Mouse (Mus musculus) forebrain, embryonic 15.5 days (tissue): ENCODE results near the gene Rabl2. TPM values are rescaled to one million over a fixed set of nuclear protein-coding genes. Genes with fewer than 3 reads are reported as not detected.

Experiments
- ATAC-seq: fragments of 200-750 bp; cut with Nextera tagmentation; replicated peaks from 2 replicates; pipeline ENCODE4 v1.8.0; 2017; ENCODE audit warnings: mild to moderate bottlenecking, moderate TSS enrichment, moderate library complexity
- H3K27ac ChIP-seq: fragments of 300-500 bp; sonication (generic); replicated peaks from 2 replicates; pipeline ENCODE4 v1.5.1; 2015; ENCODE audit warnings: mild to moderate bottlenecking, inconsistent platforms
- H3K27me3 ChIP-seq: fragments of 300-500 bp; sonication (generic); 2 replicates; pipeline ENCODE4 v1.6.1; 2015; ENCODE audit warnings: inconsistent platforms
- H3K36me3 ChIP-seq: fragments of 300-500 bp; sonication (generic); 2 replicates; pipeline ENCODE4 v1.6.1; 2015; ENCODE audit warnings: mild to moderate bottlenecking, inconsistent platforms
- H3K4me1 ChIP-seq: fragments of 300-500 bp; sonication (generic); 2 replicates; pipeline ENCODE4 v1.6.1; 2015; ENCODE audit warnings: inconsistent platforms
- H3K4me2 ChIP-seq: fragments of 300-500 bp; sonication (generic); replicated peaks from 2 replicates; pipeline ENCODE4 v1.6.1; 2015; ENCODE audit warnings: mild to moderate bottlenecking, inconsistent platforms
- H3K4me3 ChIP-seq: fragments of 300-500 bp; sonication (generic); 2 replicates; pipeline ENCODE4 v1.5.1; 2015; ENCODE audit warnings: mild to moderate bottlenecking, inconsistent platforms
- H3K9ac ChIP-seq: fragments of 300-500 bp; sonication (generic); replicated peaks from 2 replicates; pipeline ENCODE4 v1.6.1; 2015; ENCODE audit warnings: mild to moderate bottlenecking, inconsistent platforms
- H3K9me3 ChIP-seq: fragments of 300-500 bp; sonication (generic); 2 replicates; pipeline ENCODE4 v1.6.1; 2016; ENCODE audit warnings: inconsistent platforms
- WGBS: fragments of 180-500 bp; shearing (Covaris S2); methylation state at CpG from one replicate; pipeline ENCODE4 v1.1.7; 2015; ENCODE audit warnings: mixed read lengths; 5-methylcytosine and 5-hydroxymethylcytosine counted together
- polyA plus RNA-seq: library from polyadenylated mRNA; unstranded; fragments of >200 nt; fragmentation: Nextera tagmentation; extraction: Ambion mirVana; gene quantifications from 2 replicates; pipeline ENCODE4 v1.2.1, GENCODE M21; 2015

Gene Rabl2
- polyA plus RNA-seq, 1 experiment from 2014 or later = 55.7 TPM

- Histone ChIP-seq H3K4me3 (peak overlapping the region; percentile 36), H3K4me2 (peak overlapping the region; percentile 47), H3K27me3 (no peaks in the 10 kb centered on the region), H3K9ac (peak overlapping the region; percentile 37), H3K9me3 (no peaks in the 10 kb centered on the region), H3K27ac (peak overlapping the region; percentile 56), H3K36me3 (peaks cover 3% of the 10 kb centered on the region; the same call in 1 of the 2 replicates), H3K4me1 (peaks cover 23% of the 10 kb centered on the region)
- ATAC-seq = peak; percentile 81
- 11% methylated on average over 58 of the region's 58 CpGs for WGBS
These were observed 43.7 kb downstream of the Rabl2 start for GRCm38 (mm10) chr15:89547824-89548601.

GRCm38 (mm10) chr15:89547321-89547720 is 44.4 kb downstream of the Rabl2 start:
- Histone ChIP-seq H3K27me3 (no peaks in the 10 kb centered on the region), H3K9me3 (no peaks in the 10 kb centered on the region), H3K4me3 (peak overlapping the region; percentile 36), H3K9ac (no peak overlapping the region), H3K4me2 (peak overlapping the region; percentile 47), H3K36me3 (peaks cover 3% of the 10 kb centered on the region; the same call in 1 of the 2 replicates), H3K4me1 (peaks cover 23% of the 10 kb centered on the region), H3K27ac (no peak overlapping the region)
- ATAC-seq = no peak
- WGBS = 52% methylated on average over 8 of the region's 8 CpGs

GRCm38 (mm10) chr15:89544171-89544570 is 47.6 kb downstream of the Rabl2 start:
- no peaks in the 10 kb centered on the region; the same call in 1 of the 2 replicates for H3K36me3 ChIP-seq
- ATAC-seq = no peak
- H3K4me3 ChIP-seq = no peak overlapping the region
- H3K4me2 ChIP-seq = no peak overlapping the region
- WGBS = 86% methylated on average over 7 of the region's 7 CpGs
- H3K27me3 ChIP-seq = no peaks in the 10 kb centered on the region
- H3K9me3 ChIP-seq = no peaks in the 10 kb centered on the region
- no peak overlapping the region for H3K27ac ChIP-seq
- H3K9ac ChIP-seq = no peak overlapping the region
- peaks cover 19% of the 10 kb centered on the region for H3K4me1 ChIP-seq

- Histone ChIP-seq H3K4me2 (peak overlapping the region; percentile 66), H3K4me1 (peaks cover 25% of the 10 kb centered on the region), H3K36me3 (no peaks in the 10 kb centered on the region), H3K27ac (no peak overlapping the region), H3K4me3 (peak overlapping the region; percentile 49), H3K27me3 (no peaks in the 10 kb centered on the region), H3K9me3 (no peaks in the 10 kb centered on the region), H3K9ac (0 out of 2 replicates have a peak overlapping the region, but pooled peaks have one; percentile 63)
- no peak for ATAC-seq
- 85% methylated on average over 10 of the region's 10 CpGs for WGBS
These were observed 57.9 kb downstream of the Rabl2 start for GRCm38 (mm10) chr15:89533843-89534207.

DNA sequence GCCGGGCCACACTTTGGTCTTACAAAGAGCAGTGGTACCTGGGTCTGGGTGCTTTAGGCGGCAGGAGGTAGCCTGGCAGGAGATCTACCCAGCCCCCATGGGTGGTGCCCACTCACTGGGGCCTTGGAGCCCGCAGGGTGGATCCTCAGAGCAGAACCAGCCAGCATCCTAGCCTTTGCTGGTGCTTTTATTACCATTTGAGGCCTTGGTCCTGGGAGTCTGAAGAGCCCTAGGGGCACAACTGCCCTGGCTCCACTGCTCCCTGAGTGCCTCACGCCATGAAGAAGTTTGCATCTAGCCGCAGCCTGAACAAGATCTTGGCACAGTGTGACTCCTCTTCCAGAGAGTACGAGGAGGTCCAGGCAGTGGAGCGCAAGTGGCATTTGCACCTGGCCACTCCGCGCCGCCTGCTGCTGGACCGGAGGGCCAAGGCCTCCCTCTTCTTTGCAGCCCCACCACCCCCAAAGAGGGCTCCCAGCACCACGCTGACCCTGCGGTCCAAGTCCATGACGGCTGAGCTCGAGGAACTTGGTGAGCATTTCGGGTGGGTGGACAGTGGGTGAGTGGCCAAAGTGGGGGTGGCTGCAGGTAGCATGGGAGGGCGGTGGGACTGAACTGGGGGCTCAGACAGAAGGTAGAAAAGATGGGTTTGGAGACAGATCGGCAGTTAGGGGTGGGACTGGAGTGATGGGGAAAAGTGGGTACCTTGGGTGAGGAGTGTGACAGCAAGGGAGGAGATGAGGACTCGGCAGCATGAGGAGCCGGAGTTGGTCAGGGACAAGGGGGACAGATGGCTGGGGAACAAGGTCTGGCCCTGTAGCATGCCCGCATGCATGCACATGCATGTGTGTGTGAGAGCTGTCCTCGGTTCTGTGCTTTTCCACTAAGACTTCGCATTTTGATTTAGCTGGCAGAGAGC is 58.5 kb downstream of the Rabl2 start:
- ATAC-seq = peak; percentile 57
- H3K9me3 ChIP-seq = no peaks in the 10 kb centered on the region
- 55% methylated on average over 23 of the region's 23 CpGs for WGBS

More for the DNA sequence above, 58.5 kb downstream of the Rabl2 start:
- Histone ChIP-seq H3K4me3 (peak overlapping the region; percentile 49), H3K36me3 (no peaks in the 10 kb centered on the region), H3K4me2 (peak overlapping the region; percentile 66), H3K9ac (peak overlapping the region; percentile 63), H3K27ac (peak overlapping the region; percentile 79), H3K27me3 (no peaks in the 10 kb centered on the region), H3K4me1 (peaks cover 25% of the 10 kb centered on the region)

Other genes starting within 250 kb of the Rabl2 start
- gene Lmf2, start 236.3 kb downstream of the Rabl2 start, polyA plus RNA-seq = 31.6 and 33.0 TPM in 2 replicates
- 127 and 149 TPM in 2 replicates for gene Ncaph2, start 236.2 kb downstream of the Rabl2 start, polyA plus RNA-seq
- gene Sco2, start 218.1 kb downstream of the Rabl2 start, polyA plus RNA-seq = 9.0 and 10.2 TPM in 2 replicates
- gene Tymp, start 214.9 kb downstream of the Rabl2 start, polyA plus RNA-seq = 1.8 and 2.4 TPM in 2 replicates
- gene Odf3b, start 212.6 kb downstream of the Rabl2 start, polyA plus RNA-seq = 1.8 and 4.0 TPM in 2 replicates
- gene Klhdc7b, start 207.0 kb downstream of the Rabl2 start, polyA plus RNA-seq = not detected in 2 replicates
- not detected in 2 replicates for gene Syce3, start 181.4 kb downstream of the Rabl2 start, polyA plus RNA-seq
- gene Cpt1b, start 166.1 kb downstream of the Rabl2 start, polyA plus RNA-seq = 0.52 and 0.95 TPM in 2 replicates
- gene C730034F03Rik, start 162.3 kb downstream of the Rabl2 start, polyA plus RNA-seq = 5.5 and 6.4 TPM in 2 replicates
- 0.29 TPM in 1 of 2 replicates, not detected in the other for gene Gm44502, start 162.2 kb downstream of the Rabl2 start, polyA plus RNA-seq
- 70.5 and 75.8 TPM in 2 replicates for gene Chkb, start 162.0 kb downstream of the Rabl2 start, polyA plus RNA-seq
- gene Mapk8ip2, start 138.0 kb downstream of the Rabl2 start, polyA plus RNA-seq = 65.0 and 68.2 TPM in 2 replicates
- gene Arsa, start 114.5 kb downstream of the Rabl2 start, polyA plus RNA-seq = 23.6 and 23.8 TPM in 2 replicates
- gene Shank3, start 92.3 kb downstream of the Rabl2 start, polyA plus RNA-seq = 10.7 and 13.0 TPM in 2 replicates
- 1.6 and 1.7 TPM in 2 replicates for gene Acr, start 23.6 kb downstream of the Rabl2 start, polyA plus RNA-seq
- 0.65 and 0.70 TPM in 2 replicates for gene Syt10, start 249.9 kb upstream of the Rabl2 start, polyA plus RNA-seq